Mouse (Mus musculus) small intestine, adult 2 months (tissue): ENCODE results near the gene Fancd2.

Experiments used
- CTCF ChIP-seq: fragments of 200-500 bp; IDR thresholded peaks from 2 replicates; pipeline ENCODE4 v1.5.1; 2012; ENCODE audit warnings: low read depth, mild to moderate bottlenecking, control low read depth, inconsistent platforms, low read length, moderate library complexity, mixed read lengths; ENCODE audit not compliant: insufficient replicate concordance, insufficient read length; ENCODE audit errors: extremely low read depth
- POLR2A ChIP-seq: fragments of 200-500 bp; IDR thresholded peaks from 2 replicates; pipeline ENCODE4 v1.6.1; 2012; ENCODE audit warnings: low read depth, mild to moderate bottlenecking, control low read depth, inconsistent platforms, low read length, moderate library complexity

DNA sequence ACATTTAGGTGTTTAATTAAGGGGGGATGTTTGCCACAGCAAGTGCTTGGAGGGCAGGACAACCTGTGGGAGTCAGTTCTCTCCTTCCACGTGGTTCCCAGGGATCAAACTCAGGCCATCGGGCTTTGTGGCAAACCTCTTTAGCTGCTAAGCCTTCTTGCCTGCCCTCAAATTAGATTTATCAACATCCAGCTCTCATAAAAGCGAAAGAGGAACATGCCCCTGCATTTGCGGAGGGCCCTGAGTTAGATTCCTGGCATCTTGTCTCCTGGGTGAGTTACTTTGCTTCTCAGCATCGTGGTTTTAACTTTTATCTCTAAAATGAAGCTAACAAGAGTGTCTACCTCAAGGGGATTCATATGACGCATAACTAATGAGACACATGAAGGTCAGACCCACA is 32.1 kb upstream of the Fancd2 start:
- TF ChIP-seq CTCF (no peak), POLR2A (no peak)
